Mouse (Mus musculus) midbrain, embryonic 11.5 days (tissue): ENCODE data around the gene Psmb7. TPM values are rescaled to one million over a fixed set of nuclear protein-coding genes. Genes with fewer than 3 reads are reported as not detected.

Experiments
- ATAC-seq: fragments of 200-750 bp; cut with Nextera tagmentation; 2 replicates; pipeline ENCODE4 v1.8.0; 2017; ENCODE audit warnings: moderate TSS enrichment, moderate library complexity; ENCODE audit not compliant: low FRiP score
- DNase-seq: peaks from one replicate; pipeline ENCODE4 v3.0.0; 2015; ENCODE audit warnings: low spot score; ENCODE audit errors: missing footprints
- H3K27ac ChIP-seq: fragments of 300-500 bp; sonication (generic); 2 replicates; pipeline ENCODE4 v1.5.1; 2014; ENCODE audit warnings: low read depth, low read length
- H3K27me3 ChIP-seq: fragments of 300-500 bp; sonication (generic); 2 replicates; pipeline ENCODE4 v1.6.1; 2014; ENCODE audit warnings: mild to moderate bottlenecking, low read length, moderate library complexity, mixed read lengths; ENCODE audit not compliant: control insufficient read depth, insufficient read depth
- H3K36me3 ChIP-seq: fragments of 300-500 bp; sonication (generic); 2 replicates; pipeline ENCODE4 v1.6.1; 2014; ENCODE audit warnings: mild to moderate bottlenecking, low read length, moderate library complexity, mixed read lengths; ENCODE audit not compliant: control insufficient read depth, insufficient read depth
- H3K4me1 ChIP-seq: fragments of 300-500 bp; sonication (generic); 2 replicates; pipeline ENCODE4 v1.6.1; 2014; ENCODE audit warnings: low read length; ENCODE audit not compliant: control insufficient read depth, insufficient read depth
- H3K4me2 ChIP-seq: fragments of 300-500 bp; sonication (generic); 2 replicates; pipeline ENCODE4 v1.6.1; 2014; ENCODE audit warnings: mild to moderate bottlenecking, moderate library complexity
- H3K4me3 ChIP-seq: fragments of 300-500 bp; sonication (generic); 2 replicates; pipeline ENCODE4 v1.5.1; 2014; ENCODE audit warnings: low read depth, low read length
- H3K9ac ChIP-seq: fragments of 300-500 bp; sonication (generic); 2 replicates; pipeline ENCODE4 v1.6.1; 2014; ENCODE audit warnings: low read length
- H3K9me3 ChIP-seq: fragments of 300-500 bp; sonication (generic); 2 replicates; pipeline ENCODE4 v1.6.1; 2016; ENCODE audit warnings: low read length; ENCODE audit not compliant: control insufficient read depth
- WGBS: fragments of 180-500 bp; shearing (Covaris S2); extraction: QIAGEN DNeasy Blood & Tissue Kit; methylation state at CpG from one replicate; pipeline ENCODE4 v1.1.7; 2014; 5-methylcytosine and 5-hydroxymethylcytosine counted together
- polyA plus RNA-seq: library from polyadenylated mRNA; unstranded; fragments of >200 nt; fragmentation: Nextera tagmentation; extraction: Ambion mirVana; gene quantifications from 2 replicates; pipeline ENCODE4 v1.2.1, GENCODE M21; 2014

Gene Psmb7
- polyA plus RNA-seq, 1 experiment from 2014 or later = 351 TPM

DNA sequence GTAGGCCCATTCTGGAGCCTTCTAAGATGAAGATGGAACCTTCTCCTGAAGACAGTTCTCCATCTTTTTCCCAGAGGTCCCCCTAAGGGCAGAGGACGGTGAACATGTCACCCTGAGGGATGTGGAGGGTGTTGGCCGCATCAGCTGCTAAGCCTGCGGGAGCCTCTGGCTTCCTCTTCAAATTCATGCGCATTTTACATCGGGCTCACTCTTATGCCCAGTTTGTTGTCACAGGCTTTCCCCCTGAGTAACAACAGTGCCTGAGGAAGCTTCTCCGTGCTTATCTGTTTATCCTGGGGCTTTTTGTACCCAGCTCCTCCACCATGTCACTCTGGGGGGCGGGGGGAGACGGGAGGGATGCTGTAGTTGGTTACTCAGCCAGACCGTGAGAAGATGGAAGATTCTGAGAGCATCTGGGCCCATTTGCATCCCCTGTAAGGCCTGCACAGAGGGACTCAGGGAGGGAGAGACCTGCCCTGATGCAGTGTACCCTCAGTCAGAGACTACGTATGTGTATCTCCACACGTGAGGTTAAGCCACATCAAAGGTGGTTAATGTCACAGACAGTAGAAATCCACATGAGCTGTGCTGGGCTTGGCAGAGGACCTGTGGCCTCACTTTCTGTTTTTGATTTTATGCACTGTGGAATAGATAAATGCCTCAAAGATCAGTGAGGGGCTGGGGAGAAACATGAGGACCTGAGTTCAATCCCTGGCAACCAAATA is 95.9 kb downstream of the Psmb7 start:
- no peak overlapping the region for H3K4me2 ChIP-seq
- no peak overlapping the region for H3K9ac ChIP-seq
- no peak overlapping the region for H3K4me3 ChIP-seq
- DNase-seq (peak; percentile 85), ATAC-seq (peak; percentile 29; the same call in 1 of the 2 replicates)
- 48% methylated on average over 11 of the region's 11 CpGs for WGBS
- 0 out of 2 replicates have a peak, but pooled peaks cover 3% of the 10 kb centered on the region for H3K36me3 ChIP-seq
- peak overlapping the region; percentile 5; the same call in 1 of the 2 replicates for H3K27ac ChIP-seq
- no peaks in the 10 kb centered on the region for H3K27me3 ChIP-seq
- H3K9me3 ChIP-seq = no peaks in the 10 kb centered on the region
- H3K4me1 ChIP-seq = peaks cover 28% of the 10 kb centered on the region

DNA sequence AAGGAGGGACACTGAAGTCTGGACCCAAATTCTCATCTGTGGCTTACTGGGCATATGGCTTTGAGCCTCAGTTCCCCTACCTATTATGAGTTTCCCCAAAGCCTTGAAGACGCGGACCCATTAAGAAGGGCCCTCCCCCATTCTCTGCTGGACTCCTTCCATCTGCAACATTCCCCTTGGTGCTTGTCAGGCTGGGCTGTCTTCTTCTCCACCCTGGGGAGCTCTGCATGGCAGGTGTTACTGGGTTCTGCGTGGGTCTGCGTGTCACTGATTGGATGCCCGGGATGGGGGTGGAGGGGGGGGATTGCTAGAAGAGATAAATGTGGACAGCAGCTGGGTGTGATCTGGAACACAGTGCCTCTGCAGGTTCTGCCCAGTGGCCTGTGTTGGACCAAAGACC is 97.1 kb downstream of the Psmb7 start:
- Histone ChIP-seq H3K36me3 (0 out of 2 replicates have a peak, but pooled peaks cover 3% of the 10 kb centered on the region), H3K9me3 (no peaks in the 10 kb centered on the region), H3K27me3 (no peaks in the 10 kb centered on the region), H3K4me1 (peaks cover 28% of the 10 kb centered on the region), H3K9ac (no peak overlapping the region), H3K4me2 (no peak overlapping the region), H3K27ac (no peak overlapping the region), H3K4me3 (no peak overlapping the region)
- 61% methylated on average over 5 of the region's 5 CpGs for WGBS
- DNase-seq (no peak), ATAC-seq (no peak)

DNA sequence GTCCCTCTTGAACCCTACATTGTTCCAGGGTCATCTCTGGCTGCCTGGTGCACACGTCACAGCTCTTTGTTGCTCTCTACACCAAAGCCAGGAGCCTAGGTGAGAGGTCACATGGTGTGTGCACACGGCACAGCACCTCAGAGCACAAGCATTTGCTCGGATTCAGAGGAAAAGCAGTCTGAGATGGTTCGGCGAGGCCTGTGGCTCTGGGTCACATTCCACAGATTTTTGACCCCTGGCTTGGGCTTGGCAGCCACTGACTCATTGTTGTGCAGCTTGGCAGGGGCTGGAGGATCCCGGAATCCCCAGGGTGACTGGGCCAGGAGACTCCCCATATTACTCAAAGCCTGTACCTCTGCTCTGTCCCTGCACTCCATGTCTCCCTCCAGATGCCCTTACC is 97.7 kb downstream of the Psmb7 start:
- Histone ChIP-seq H3K4me2 (no peak overlapping the region), H3K36me3 (0 out of 2 replicates have a peak, but pooled peaks cover 3% of the 10 kb centered on the region), H3K9me3 (no peaks in the 10 kb centered on the region), H3K27me3 (no peaks in the 10 kb centered on the region), H3K27ac (no peak overlapping the region), H3K4me1 (peaks cover 28% of the 10 kb centered on the region), H3K9ac (peak overlapping the region; percentile 7; the same call in 1 of the 2 replicates), H3K4me3 (no peak overlapping the region)
- DNase-seq (no peak), ATAC-seq (0 out of 2 replicates have a peak, but pooled peaks have one; percentile 26)
- WGBS = 6% methylated on average over 6 of the region's 6 CpGs

DNA sequence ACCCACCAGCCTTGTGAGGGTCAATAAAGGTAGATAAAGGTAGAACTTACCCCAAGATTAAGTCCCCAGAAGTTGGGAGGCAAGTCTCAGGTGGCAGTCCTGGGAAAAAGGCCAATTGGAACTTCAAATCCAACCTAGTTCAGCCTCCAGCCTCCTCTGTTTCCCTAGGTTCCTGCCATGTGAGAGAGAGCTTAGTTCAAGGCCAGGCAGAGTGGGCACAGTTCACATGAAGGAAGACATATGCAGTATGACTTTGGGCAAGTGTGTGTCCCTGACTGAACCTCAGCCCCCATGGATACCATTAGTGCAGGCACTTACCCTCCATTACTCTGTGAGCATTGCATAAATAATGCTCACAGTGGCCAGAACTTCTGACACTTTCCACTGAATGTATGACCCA is 98.2 kb downstream of the Psmb7 start:
- ATAC-seq (no peak), DNase-seq (no peak)
- peaks cover 28% of the 10 kb centered on the region for H3K4me1 ChIP-seq
- no peaks in the 10 kb centered on the region for H3K27me3 ChIP-seq
- no peak overlapping the region for H3K4me2 ChIP-seq
- H3K36me3 ChIP-seq = 0 out of 2 replicates have a peak, but pooled peaks cover 3% of the 10 kb centered on the region
- H3K4me3 ChIP-seq = no peak overlapping the region
- H3K27ac ChIP-seq = no peak overlapping the region
- H3K9ac ChIP-seq = no peak overlapping the region
- no peaks in the 10 kb centered on the region for H3K9me3 ChIP-seq

DNA sequence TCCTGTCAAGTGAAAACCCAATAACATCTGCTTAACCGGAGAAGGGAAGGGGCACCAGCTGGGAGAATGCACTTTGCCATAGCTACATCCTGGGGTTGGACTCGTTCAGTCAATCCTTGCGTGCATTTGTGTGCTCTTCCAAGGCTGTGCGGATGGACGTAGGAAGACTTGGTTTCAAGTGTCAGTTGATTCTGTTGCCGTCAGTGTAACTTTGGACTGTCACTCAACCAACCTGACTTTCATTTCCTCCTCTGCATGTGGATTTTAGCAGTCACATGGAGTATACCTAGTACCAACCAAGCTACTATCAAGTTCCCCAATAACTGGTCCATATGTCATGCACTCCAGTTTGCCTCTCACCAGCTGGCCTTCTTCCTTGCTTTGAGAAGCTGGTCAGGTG is 98.9 kb downstream of the Psmb7 start:
- no peaks in the 10 kb centered on the region for H3K36me3 ChIP-seq
- ATAC-seq (no peak), DNase-seq (no peak)
- no peaks in the 10 kb centered on the region for H3K9me3 ChIP-seq
- H3K27me3 ChIP-seq = no peaks in the 10 kb centered on the region
- peaks cover 30% of the 10 kb centered on the region for H3K4me1 ChIP-seq
- no peak overlapping the region for H3K27ac ChIP-seq
- no peak overlapping the region for H3K9ac ChIP-seq
- WGBS = 86% methylated on average over 6 of the region's 6 CpGs
- H3K4me2 ChIP-seq = no peak overlapping the region
- H3K4me3 ChIP-seq = no peak overlapping the region

DNA sequence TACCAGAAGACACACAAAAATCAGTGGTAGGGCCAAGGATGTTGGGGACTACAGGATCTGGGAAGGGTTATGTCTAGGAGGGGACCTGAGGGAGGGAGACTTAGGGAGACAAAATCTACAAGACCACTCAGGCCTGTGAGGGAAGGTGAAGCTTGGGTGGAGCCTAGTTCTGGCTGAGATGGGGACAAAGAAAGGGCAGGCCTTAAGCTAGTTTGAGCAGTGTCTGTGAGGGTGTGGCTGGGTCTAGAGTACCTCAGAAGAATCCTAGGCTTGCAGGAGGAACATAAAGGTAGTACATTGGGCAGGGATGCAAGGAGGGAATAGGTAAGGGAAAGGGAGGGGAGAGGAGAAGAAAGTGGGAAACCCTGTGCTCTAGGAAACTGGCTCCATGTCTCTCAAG is 99.5 kb downstream of the Psmb7 start:
- H3K36me3 ChIP-seq = no peaks in the 10 kb centered on the region
- ATAC-seq (no peak), DNase-seq (no peak)
- H3K4me2 ChIP-seq = no peak overlapping the region
- H3K9ac ChIP-seq = no peak overlapping the region
- no peak overlapping the region for H3K4me3 ChIP-seq
- H3K27ac ChIP-seq = no peak overlapping the region
- H3K27me3 ChIP-seq = no peaks in the 10 kb centered on the region
- H3K9me3 ChIP-seq = no peaks in the 10 kb centered on the region
- peaks cover 34% of the 10 kb centered on the region for H3K4me1 ChIP-seq

DNA sequence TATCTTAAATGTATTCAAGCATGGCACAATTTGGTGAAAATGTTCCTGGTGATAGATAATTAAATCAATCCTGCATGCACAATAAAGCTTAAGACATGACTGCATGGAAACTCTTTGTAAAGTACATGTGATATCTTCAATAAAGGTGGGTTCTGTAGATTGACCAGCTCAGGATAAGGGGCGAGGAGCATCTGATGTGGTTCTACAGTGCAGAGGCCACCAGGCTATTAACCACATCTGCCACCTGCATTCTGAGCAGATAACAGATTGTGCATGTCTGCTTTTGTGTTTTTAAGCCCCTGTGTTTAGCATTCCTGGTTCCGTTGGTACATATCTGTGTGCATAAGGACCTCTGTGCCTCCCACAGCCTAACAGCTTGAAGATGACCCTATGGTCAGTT is 100.7 kb downstream of the Psmb7 start:
- Histone ChIP-seq H3K36me3 (no peaks in the 10 kb centered on the region), H3K27ac (no peak overlapping the region), H3K4me3 (no peak overlapping the region), H3K4me2 (no peak overlapping the region), H3K9me3 (no peaks in the 10 kb centered on the region), H3K27me3 (no peaks in the 10 kb centered on the region), H3K4me1 (peaks cover 33% of the 10 kb centered on the region), H3K9ac (no peak overlapping the region)
- DNase-seq (no peak), ATAC-seq (no peak)
- WGBS = 76% methylated on average over 2 of the region's 2 CpGs

DNA sequence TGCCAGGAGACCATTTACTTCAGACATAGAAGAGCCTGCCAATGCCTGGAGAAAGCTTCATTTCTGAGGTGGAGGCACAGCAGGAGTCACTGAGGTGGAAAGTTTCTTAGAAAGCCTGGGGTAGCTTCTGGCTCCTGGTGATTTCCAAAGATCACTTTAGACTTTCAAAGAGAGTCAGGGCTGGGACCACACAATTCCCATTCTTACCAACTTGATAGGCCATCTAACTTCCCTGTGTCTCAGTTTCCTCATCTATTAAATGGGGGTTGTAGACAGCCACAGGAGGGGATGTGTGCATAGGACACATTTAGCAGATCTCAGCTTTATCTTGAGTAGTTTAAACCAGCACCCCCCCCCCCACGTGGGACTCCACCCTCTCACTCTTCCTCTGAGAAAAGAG is 101.5 kb downstream of the Psmb7 start:
- Histone ChIP-seq H3K27ac (no peak overlapping the region), H3K27me3 (no peaks in the 10 kb centered on the region), H3K4me3 (no peak overlapping the region), H3K36me3 (no peaks in the 10 kb centered on the region), H3K9me3 (no peaks in the 10 kb centered on the region), H3K4me2 (no peak overlapping the region), H3K4me1 (peaks cover 25% of the 10 kb centered on the region), H3K9ac (no peak overlapping the region)
- DNase-seq (no peak), ATAC-seq (no peak)
- 43% methylated on average over 1 of the region's 1 CpGs for WGBS

DNA sequence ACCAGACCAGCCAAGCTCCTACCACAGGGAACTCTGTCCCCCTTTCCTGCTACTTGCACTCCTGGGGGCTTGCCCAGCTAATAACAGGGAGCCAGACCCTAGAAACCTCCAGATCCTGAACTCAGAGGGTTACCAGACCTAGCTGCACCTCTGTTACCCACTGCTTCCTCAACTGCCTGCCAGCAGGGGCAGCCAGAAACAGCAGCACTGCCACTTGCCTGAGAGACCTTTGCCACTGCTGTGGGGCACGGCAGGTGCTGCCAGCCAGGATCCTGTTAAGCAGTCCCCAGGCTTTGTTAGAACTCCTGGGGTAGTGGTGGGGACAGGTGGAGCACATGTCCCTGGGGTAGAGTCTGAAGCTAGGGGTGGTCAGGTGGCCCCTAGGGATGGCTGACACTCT is 102.3 kb downstream of the Psmb7 start:
- no peak overlapping the region for H3K9ac ChIP-seq
- H3K27ac ChIP-seq = no peak overlapping the region
- no peak overlapping the region for H3K4me2 ChIP-seq
- no peaks in the 10 kb centered on the region for H3K36me3 ChIP-seq
- ATAC-seq (no peak), DNase-seq (no peak)
- no peaks in the 10 kb centered on the region for H3K27me3 ChIP-seq
- no peaks in the 10 kb centered on the region for H3K9me3 ChIP-seq
- peaks cover 18% of the 10 kb centered on the region for H3K4me1 ChIP-seq
- WGBS = 73% methylated on average over 1 of the region's 1 CpGs
- no peak overlapping the region for H3K4me3 ChIP-seq
